Mouse (Mus musculus) MEL (cell line): ENCODE results near the gene Oprm1.

Source experiments
- CHD2 ChIP-seq: IDR thresholded peaks from 2 replicates; pipeline ENCODE4 v1.6.1; 2011; ENCODE audit warnings: low read length, improper control_type of control experiment
- CTCF ChIP-seq, 3 experiments: IDR thresholded peaks in 2 of 3; conservative IDR thresholded peaks in 1 of 3; 2 replicates each; pipeline ENCODE4 v1.5.1; 2011 to 2012; ENCODE audit warnings: low read length in 3 of 3, low read depth in 2 of 3, mild to moderate bottlenecking in 2 of 3, improper control_type of control experiment in 1 of 3, inconsistent platforms in 1 of 3, mixed read lengths in 1 of 3, moderate library complexity in 1 of 3; ENCODE audit not compliant: control insufficient read depth in 1 of 3, insufficient read depth in 1 of 3, poor library complexity in 1 of 3, severe bottlenecking in 1 of 3
- JUND ChIP-seq: IDR thresholded peaks from 2 replicates; pipeline ENCODE4 v1.6.1; 2011; ENCODE audit warnings: low read depth, mild to moderate bottlenecking, improper control_type of control experiment, low read length
- MAX ChIP-seq: IDR thresholded peaks from 2 replicates; pipeline ENCODE4 v1.6.1; 2011; ENCODE audit warnings: low read length, improper control_type of control experiment
- MEF2A ChIP-seq: IDR thresholded peaks from 2 replicates; pipeline ENCODE4 v1.6.1; 2014; ENCODE audit warnings: low read depth, mild to moderate bottlenecking, inconsistent platforms, low read length, improper control_type of control experiment; ENCODE audit not compliant: poor library complexity, insufficient replicate concordance, severe bottlenecking; ENCODE audit errors: extremely low read depth
- MXI1 ChIP-seq: IDR thresholded peaks from 2 replicates; pipeline ENCODE4 v1.6.1; 2011; ENCODE audit warnings: mild to moderate bottlenecking, low read depth, low read length, improper control_type of control experiment
- MYB ChIP-seq: IDR thresholded peaks from 2 replicates; pipeline ENCODE4 v1.6.1; 2011; ENCODE audit warnings: mild to moderate bottlenecking, low read depth, low read length, improper control_type of control experiment
- POLR2A ChIP-seq, 2 experiments: IDR thresholded peaks; 2 replicates each; pipeline ENCODE4 v1.6.1; 2011 to 2012; ENCODE audit warnings: low read length in 2 of 2, mild to moderate bottlenecking in 2 of 2, control low read depth in 1 of 2, improper control_type of control experiment in 1 of 2, low read depth in 1 of 2, moderate library complexity in 1 of 2; ENCODE audit not compliant: control insufficient read depth in 1 of 2, insufficient read depth in 1 of 2, poor library complexity in 1 of 2
- POLR2AphosphoS5 ChIP-seq: IDR thresholded peaks from 2 replicates; pipeline ENCODE4 v1.6.1; 2012; ENCODE audit warnings: low read depth, borderline replicate concordance, mild to moderate bottlenecking, inconsistent platforms, low read length, moderate library complexity, mixed read lengths
- TAL1 ChIP-seq: IDR thresholded peaks from 2 replicates; pipeline ENCODE4 v1.6.1; 2012; ENCODE audit warnings: mild to moderate bottlenecking, inconsistent platforms, low read length, moderate library complexity, mixed read lengths
- ZC3H11A ChIP-seq: IDR thresholded peaks from 2 replicates; pipeline ENCODE4 v1.6.1; 2012; ENCODE audit warnings: low read depth, mild to moderate bottlenecking, inconsistent platforms, low read length, improper control_type of control experiment
- ZKSCAN1 ChIP-seq: IDR thresholded peaks from 2 replicates; pipeline ENCODE4 v1.6.1; 2012; ENCODE audit warnings: low read depth, mild to moderate bottlenecking, inconsistent platforms, low read length, improper control_type of control experiment, moderate library complexity
- ZNF384 ChIP-seq: IDR thresholded peaks from 2 replicates; pipeline ENCODE4 v1.6.1; 2012; ENCODE audit warnings: low read depth, mild to moderate bottlenecking, inconsistent platforms, low read length, improper control_type of control experiment

DNA sequence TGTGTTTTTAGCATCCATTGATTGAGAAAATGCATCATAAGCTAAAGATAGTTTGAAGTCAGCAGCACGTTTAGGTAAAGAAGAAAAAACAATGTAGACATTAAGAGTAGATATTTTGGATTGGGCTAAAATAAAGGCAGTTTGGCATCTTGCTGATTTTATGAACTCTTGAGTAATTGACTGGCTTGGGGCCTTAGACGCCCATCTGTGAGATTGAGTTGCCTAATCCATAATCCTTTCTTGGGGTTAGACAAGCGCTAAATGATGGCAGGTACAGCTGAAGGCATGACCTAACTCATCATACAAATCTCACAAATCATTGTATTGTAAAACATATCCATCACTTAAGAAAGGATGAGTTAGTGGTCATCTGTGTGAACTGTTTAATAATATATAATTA is 241.0 kb downstream of the Oprm1 start:
- TF ChIP-seq CTCF (IDR thresholded peaks at IDR 0.05 in 2 of 3, conservative IDR thresholded peaks at IDR 0.05 in 1 of 3; ENCODE audit: control insufficient read depth in 1 of 3, insufficient read depth in 1 of 3, low read depth in 2 of 3, low read length in 3 of 3, poor library complexity in 1 of 3, severe bottlenecking in 1 of 3) = no peak
- no peak for TF ChIP-seq MXI1
- TF ChIP-seq ZC3H11A = no peak
- no peak for TF ChIP-seq POLR2A (IDR thresholded peaks at IDR 0.05; ENCODE audit: control insufficient read depth in 1 of 2, insufficient read depth in 1 of 2, low read depth in 1 of 2, low read length in 2 of 2, poor library complexity in 1 of 2)
- TF ChIP-seq JUND = no peak
- no peak for TF ChIP-seq CHD2
- TF ChIP-seq POLR2AphosphoS5 = no peak
- TF ChIP-seq ZKSCAN1 = no peak
- no peak for TF ChIP-seq TAL1
- no peak for TF ChIP-seq ZNF384
- TF ChIP-seq MEF2A = no peak
- no peak for TF ChIP-seq MYB
- TF ChIP-seq MAX = no peak
